ENCODE assay signal across 33 mouse cellular contexts in genomic region chr11:48377269-48377668, GRCm38 (mm10).
"Had no signal": no experiment of that assay in that cellular context is flagged by ENCODE, and none has a peak within 500 bp of the region (broad histone marks: within the 10 kb centered on the region; RNA-seq: fewer than 3 reads in every experiment).

No protein-coding gene starts in this region.

- H3K27me3 ChIP-seq: heart, embryonic 12.5 days; heart, embryonic 13.5 days; heart, embryonic 15.5 days; hindbrain, embryonic 12.5 days; hindbrain, embryonic 13.5 days; hindbrain, embryonic 15.5 days; intestine, embryonic 15.5 days; kidney, embryonic 15.5 days had no signal

- H3K4me2 ChIP-seq: heart, embryonic 11.5 days; heart, embryonic 12.5 days; heart, embryonic 13.5 days; heart, embryonic 15.5 days; hindbrain, embryonic 12.5 days; hindbrain, embryonic 13.5 days; hindbrain, embryonic 14.5 days; hindbrain, embryonic 15.5 days; intestine, embryonic 15.5 days; kidney, embryonic 15.5 days had no signal

- H3K4me1 ChIP-seq: heart, embryonic 10.5 days; heart, embryonic 12.5 days; heart, embryonic 13.5 days; heart, embryonic 15.5 days; hindbrain, embryonic 13.5 days; hindbrain, embryonic 15.5 days; intestine, embryonic 15.5 days; kidney, embryonic 15.5 days had no signal

- H3K4me3 ChIP-seq: heart, embryonic 10.5 days; heart, embryonic 12.5 days; heart, embryonic 13.5 days; heart, embryonic 15.5 days; hindbrain, embryonic 10.5 days; hindbrain, embryonic 12.5 days; hindbrain, embryonic 13.5 days; hindbrain, embryonic 15.5 days; intestine, embryonic 15.5 days; kidney, embryonic 15.5 days; layer of hippocampus, adult 2 months had no signal

- ATAC-seq: hindbrain, embryonic 16.5 days; inflammation-experienced regulatory T-cells, adult 6 months; intestine, embryonic 15.5 days; intestine, postnatal 0 days had no signal

- H3K9ac ChIP-seq: heart, embryonic 12.5 days; heart, embryonic 13.5 days; heart, embryonic 15.5 days; hindbrain, embryonic 12.5 days; hindbrain, embryonic 13.5 days; hindbrain, embryonic 14.5 days; hindbrain, embryonic 15.5 days; intestine, embryonic 15.5 days; kidney, embryonic 15.5 days had no signal

- H3K36me3 ChIP-seq: heart, embryonic 10.5 days; heart, embryonic 12.5 days; heart, embryonic 13.5 days; heart, embryonic 15.5 days; hindbrain, embryonic 10.5 days; hindbrain, embryonic 12.5 days; hindbrain, embryonic 13.5 days; hindbrain, embryonic 15.5 days; intestine, embryonic 15.5 days; kidney, embryonic 15.5 days had no signal

- H3K9me3 ChIP-seq: heart, embryonic 10.5 days; heart, embryonic 12.5 days; heart, embryonic 13.5 days; heart, embryonic 15.5 days; hindbrain, embryonic 10.5 days; hindbrain, embryonic 12.5 days; hindbrain, embryonic 13.5 days; hindbrain, embryonic 15.5 days; intestine, embryonic 15.5 days; kidney, embryonic 15.5 days had no signal

- H3K27ac ChIP-seq: heart, embryonic 10.5 days; heart, embryonic 13.5 days; heart, embryonic 15.5 days; hindbrain, embryonic 10.5 days; hindbrain, embryonic 12.5 days; hindbrain, embryonic 13.5 days; hindbrain, embryonic 14.5 days; hindbrain, embryonic 15.5 days; intestine, embryonic 15.5 days; kidney, embryonic 15.5 days; kidney, postnatal 0 days; layer of hippocampus, adult 2 months had no signal

- DNase-seq: heart, postnatal 10 days; heart, postnatal 14 days; heart, postnatal 36 days; heart, postnatal 4 days; kidney, adult 11 months; kidney, adult 18-20 months; kidney, adult 2 months; kidney, adult 8-10 months; kidney, adult 9 months; kidney, postnatal 10 days; kidney, postnatal 14 days; kidney, postnatal 25 days; kidney, postnatal 36 days; kidney, postnatal 4 days; layer of hippocampus, adult 9-11 months; layer of hippocampus, postnatal 36 days had no signal
